Mouse (Mus musculus): ENCODE results near the gene Pilrb2. TPM values are rescaled to one million over a fixed set of nuclear protein-coding genes. Genes with fewer than 3 reads are reported as not detected.
"Not testable (repeated sequence)": the region's sequence is repeated elsewhere in the genome, so short reads cannot be mapped to it uniquely, and the experiment has no call there.

Pilrb2 gene
- 0.83 TPM in 1 of 2 replicates, not detected in the other for polyA plus RNA-seq (2012; ENCODE audit: insufficient read depth, low replicate concordance)

- H3K9me3 ChIP-seq; H3K36me3 ChIP-seq (replicated peaks; ENCODE audit: low read length); H3K27me3 ChIP-seq (replicated peaks); H3K4me3 ChIP-seq (replicated peaks): not testable (repeated sequence)
- H3K4me1 ChIP-seq, result peaks cover 18% of the 10 kb centered on the region
These were observed at the start of gene Pilrb2 for GRCm38 (mm10) chr5:137871644-137872380. Gene Pilrb2 (minus strand): TSS chr5:137871815.

- no peaks in the 10 kb centered on the region for H3K27me3 ChIP-seq (replicated peaks)
- TF ChIP-seq GATA1 (IDR thresholded peaks at IDR 0.05; ENCODE audit: borderline replicate concordance, low read length) (no peak), FLI1 (IDR thresholded peaks at IDR 0.05; ENCODE audit: low read length) (no peak)
- no peaks in the 10 kb centered on the region for H3K9me3 ChIP-seq
These were observed 43.9 kb upstream of the Pilrb2 start for GRCm38 (mm10) chr5:137915550-137915949.

GRCm38 (mm10) chr5:137914508-137914907 lies 42.9 kb upstream of the Pilrb2 start:
- no peaks in the 10 kb centered on the region for H3K27me3 ChIP-seq (replicated peaks)
- H3K9me3 ChIP-seq, result no peaks in the 10 kb centered on the region
- H3K4me1 ChIP-seq, result no peaks in the 10 kb centered on the region
- H3K4me3 ChIP-seq (replicated peaks), result no peak overlapping the region
- no peak for TF ChIP-seq GATA1 (IDR thresholded peaks at IDR 0.05; ENCODE audit: borderline replicate concordance, low read length)
- no peak for TF ChIP-seq FLI1 (IDR thresholded peaks at IDR 0.05; ENCODE audit: low read length)
- no peaks in the 10 kb centered on the region for H3K36me3 ChIP-seq (replicated peaks; ENCODE audit: low read length)

More at GRCm38 (mm10) chr5:137915550-137915949, 43.9 kb upstream of the Pilrb2 start:
- H3K36me3 ChIP-seq (replicated peaks; ENCODE audit: low read length), result no peaks in the 10 kb centered on the region
- no peaks in the 10 kb centered on the region for H3K4me1 ChIP-seq
- no peak overlapping the region for H3K4me3 ChIP-seq (replicated peaks)

- Histone ChIP-seq H3K9me3 (no peaks in the 10 kb centered on the region), H3K4me1 (no peaks in the 10 kb centered on the region), H3K4me3 (replicated peaks) (no peak overlapping the region), H3K27me3 (replicated peaks) (peaks cover 2% of the 10 kb centered on the region), H3K36me3 (replicated peaks; ENCODE audit: low read length) (no peaks in the 10 kb centered on the region)
- no peak for TF ChIP-seq FLI1 (IDR thresholded peaks at IDR 0.05; ENCODE audit: low read length)
- TF ChIP-seq GATA1 (IDR thresholded peaks at IDR 0.05; ENCODE audit: borderline replicate concordance, low read length), result no peak
These were observed 38.1 kb upstream of the Pilrb2 start for GRCm38 (mm10) chr5:137909564-137910262.

GRCm38 (mm10) chr5:137897812-137898211 lies 26.2 kb upstream of the Pilrb2 start:
- H3K9me3 ChIP-seq, result no peaks in the 10 kb centered on the region
- H3K4me1 ChIP-seq, result no peaks in the 10 kb centered on the region
- TF ChIP-seq FLI1 (IDR thresholded peaks at IDR 0.05; ENCODE audit: low read length) (no peak), GATA1 (IDR thresholded peaks at IDR 0.05; ENCODE audit: borderline replicate concordance, low read length) (no peak)
- H3K4me3 ChIP-seq (replicated peaks), result no peak overlapping the region
- H3K27me3 ChIP-seq (replicated peaks), result peaks cover 2% of the 10 kb centered on the region
- no peaks in the 10 kb centered on the region for H3K36me3 ChIP-seq (replicated peaks; ENCODE audit: low read length)

GRCm38 (mm10) chr5:137892954-137893353 lies 21.3 kb upstream of the Pilrb2 start:
- Histone ChIP-seq H3K36me3 (replicated peaks; ENCODE audit: low read length) (no peaks in the 10 kb centered on the region), H3K27me3 (replicated peaks) (peaks cover 19% of the 10 kb centered on the region), H3K4me1 (no peaks in the 10 kb centered on the region), H3K4me3 (replicated peaks) (no peak overlapping the region), H3K9me3 (no peaks in the 10 kb centered on the region)
- TF ChIP-seq GATA1 (IDR thresholded peaks at IDR 0.05; ENCODE audit: borderline replicate concordance, low read length), result no peak
- TF ChIP-seq FLI1 (IDR thresholded peaks at IDR 0.05; ENCODE audit: low read length), result no peak

- Histone ChIP-seq H3K4me3 (replicated peaks) (no peak overlapping the region), H3K36me3 (replicated peaks; ENCODE audit: low read length) (no peaks in the 10 kb centered on the region), H3K27me3 (replicated peaks) (peaks cover 31% of the 10 kb centered on the region), H3K9me3 (no peaks in the 10 kb centered on the region), H3K4me1 (peaks cover 12% of the 10 kb centered on the region)
- TF ChIP-seq GATA1 (IDR thresholded peaks at IDR 0.05; ENCODE audit: borderline replicate concordance, low read length) (no peak), FLI1 (IDR thresholded peaks at IDR 0.05; ENCODE audit: low read length) (no peak)
These were observed 16.1 kb upstream of the Pilrb2 start for GRCm38 (mm10) chr5:137887666-137888065.

GRCm38 (mm10) chr5:137885894-137886293 lies 14.3 kb upstream of the Pilrb2 start:
- no peaks in the 10 kb centered on the region for H3K9me3 ChIP-seq
- peaks cover 27% of the 10 kb centered on the region for H3K27me3 ChIP-seq (replicated peaks)
- no peak overlapping the region for H3K4me3 ChIP-seq (replicated peaks)
- no peaks in the 10 kb centered on the region for H3K36me3 ChIP-seq (replicated peaks; ENCODE audit: low read length)
- TF ChIP-seq GATA1 (IDR thresholded peaks at IDR 0.05; ENCODE audit: borderline replicate concordance, low read length) (no peak), FLI1 (IDR thresholded peaks at IDR 0.05; ENCODE audit: low read length) (no peak)
- peaks cover 12% of the 10 kb centered on the region for H3K4me1 ChIP-seq

GRCm38 (mm10) chr5:137883345-137883744 lies 11.7 kb upstream of the Pilrb2 start:
- Histone ChIP-seq H3K36me3 (replicated peaks; ENCODE audit: low read length) (no peaks in the 10 kb centered on the region), H3K4me1 (peaks cover 12% of the 10 kb centered on the region), H3K27me3 (replicated peaks) (peaks cover 18% of the 10 kb centered on the region), H3K9me3 (no peaks in the 10 kb centered on the region), H3K4me3 (replicated peaks) (no peak overlapping the region)
- TF ChIP-seq FLI1 (IDR thresholded peaks at IDR 0.05; ENCODE audit: low read length), result no peak
- no peak for TF ChIP-seq GATA1 (IDR thresholded peaks at IDR 0.05; ENCODE audit: borderline replicate concordance, low read length)

- peaks cover 14% of the 10 kb centered on the region for H3K27me3 ChIP-seq (replicated peaks)
- H3K36me3 ChIP-seq (replicated peaks; ENCODE audit: low read length), result no peaks in the 10 kb centered on the region
- H3K4me1 ChIP-seq, result peaks cover 12% of the 10 kb centered on the region
- H3K4me3 ChIP-seq (replicated peaks), result no peak overlapping the region
- no peaks in the 10 kb centered on the region for H3K9me3 ChIP-seq
- no peak for TF ChIP-seq FLI1 (IDR thresholded peaks at IDR 0.05; ENCODE audit: low read length)
- TF ChIP-seq GATA1 (IDR thresholded peaks at IDR 0.05; ENCODE audit: borderline replicate concordance, low read length), result no peak
These were observed 11.3 kb upstream of the Pilrb2 start for GRCm38 (mm10) chr5:137882922-137883321.

All from megakaryocyte, embryonic 14.5 days (primary cell).